Mouse (Mus musculus): ENCODE data around the gene Nutm2. TPM values are rescaled to one million over a fixed set of nuclear protein-coding genes. Genes with fewer than 3 reads are reported as not detected.
"Not testable (repeated sequence)": the region's sequence is repeated elsewhere in the genome, so short reads cannot be mapped to it uniquely, and the experiment has no call there.

Gene Nutm2
- polyA plus RNA-seq, 1 experiment from 2014 or later = not detected

DNA sequence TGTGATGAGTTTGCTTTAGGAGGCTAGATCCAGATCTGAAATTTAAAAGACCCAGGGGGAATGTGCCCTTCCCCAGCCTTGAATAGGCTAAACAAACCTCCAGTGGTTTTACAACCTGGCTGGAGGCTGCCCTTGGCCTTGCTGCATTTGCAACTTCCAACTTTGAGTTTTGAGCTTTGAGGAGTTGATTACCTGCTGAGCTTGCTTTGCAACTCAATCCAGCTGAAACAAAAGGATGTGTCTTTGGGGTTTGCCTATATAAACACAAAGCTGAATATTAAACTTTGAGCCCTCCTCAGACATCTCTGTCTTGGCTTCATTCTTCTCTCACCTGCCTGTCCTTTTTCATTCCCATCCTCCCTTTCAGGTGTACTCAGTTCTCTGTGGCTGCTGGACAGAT, 21.4 kb downstream of the Nutm2 start:
- H3K4me3 ChIP-seq; H3K9me3 ChIP-seq (replicated peaks); H3K9ac ChIP-seq; H3K36me3 ChIP-seq; H3K4me2 ChIP-seq (replicated peaks); H3K27me3 ChIP-seq; ATAC-seq (ENCODE audit: low FRiP score); H3K4me1 ChIP-seq; H3K27ac ChIP-seq: not testable (repeated sequence)

DNA sequence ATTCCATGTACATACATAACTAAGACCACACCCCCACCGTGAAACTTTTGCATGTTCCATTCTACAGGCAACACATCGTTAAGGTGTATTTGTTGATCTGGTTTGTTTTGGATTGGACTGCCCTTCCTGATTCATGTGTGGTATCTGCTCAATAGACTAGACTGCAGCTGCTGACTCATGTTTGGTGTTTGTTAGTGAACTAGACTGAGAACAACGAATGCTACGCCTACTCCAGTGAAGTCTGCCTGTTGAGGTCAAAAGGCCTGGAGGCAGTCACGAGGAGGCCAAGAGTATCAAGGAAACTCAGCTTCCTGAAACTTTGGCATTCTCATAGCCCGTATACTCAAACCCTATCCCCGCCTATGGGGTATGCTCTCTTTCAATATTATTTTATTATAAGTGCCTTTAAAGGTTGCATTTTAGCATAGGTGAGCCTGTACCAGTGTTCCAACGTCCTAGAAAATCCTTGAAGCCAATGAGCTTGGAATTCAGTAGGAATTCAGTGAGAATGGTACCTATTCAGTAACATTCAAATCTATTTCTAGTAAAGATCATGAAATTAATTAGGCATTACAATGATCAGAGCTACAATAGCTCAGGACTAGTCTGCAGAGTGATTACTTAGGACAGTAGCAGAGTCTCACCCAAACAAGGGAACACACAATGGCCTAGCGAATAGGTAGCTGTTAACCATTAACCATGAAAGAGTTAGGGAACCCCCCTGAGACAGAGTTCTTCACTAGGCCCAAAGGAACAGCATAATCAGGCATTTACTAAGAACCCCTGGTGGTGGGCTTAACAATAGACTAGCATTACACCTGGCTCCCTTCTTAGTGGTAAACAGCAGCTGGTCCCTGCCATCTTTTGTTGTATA, 43.6 kb downstream of the Nutm2 start:
- not testable (repeated sequence) for ATAC-seq (ENCODE audit: low FRiP score); H3K9ac ChIP-seq; H3K9me3 ChIP-seq (replicated peaks); H3K27ac ChIP-seq; H3K4me2 ChIP-seq (replicated peaks); H3K4me1 ChIP-seq; H3K27me3 ChIP-seq; H3K36me3 ChIP-seq; H3K4me3 ChIP-seq
- 85% methylated on average over 9 of the region's 9 CpGs for WGBS

Other genes with a start within 250 kb of the Nutm2 start
- not detected in 2 replicates for gene Gm906, start 217.0 kb upstream of the Nutm2 start, polyA plus RNA-seq (2016; fragmentation: Nextera tagmentation; extraction: Ambion mirVana)
- 39.6 and 42.5 TPM in 2 replicates for gene Fbxw17, start 49.4 kb upstream of the Nutm2 start, polyA plus RNA-seq (2016; fragmentation: Nextera tagmentation; extraction: Ambion mirVana)
- not detected in 2 replicates for gene Gm47429, start 23.4 kb upstream of the Nutm2 start, polyA plus RNA-seq (2016; fragmentation: Nextera tagmentation; extraction: Ambion mirVana)
- not detected in 2 replicates for gene Gm904, start 175.9 kb downstream of the Nutm2 start, polyA plus RNA-seq (2016; fragmentation: Nextera tagmentation; extraction: Ambion mirVana)
- gene Gm8765, start 231.0 kb downstream of the Nutm2 start, polyA plus RNA-seq (2016; fragmentation: Nextera tagmentation; extraction: Ambion mirVana) = not detected in 2 replicates

All from hindbrain, embryonic 12.5 days (tissue).